Mouse (Mus musculus): ENCODE measurements around the gene Nme3.
A peak's percentile ranks its signal among the peaks of the same experiment; 100 is the strongest.

The Nme3 gene

GRCm38 (mm10) chr17:24896241-24896992 is at the start of gene Nme3:
Nme3 (plus strand) TSS chr17:24896500.
- DNase-seq (ENCODE audit: low read depth, low spot score): peak; percentile 12

DNA sequence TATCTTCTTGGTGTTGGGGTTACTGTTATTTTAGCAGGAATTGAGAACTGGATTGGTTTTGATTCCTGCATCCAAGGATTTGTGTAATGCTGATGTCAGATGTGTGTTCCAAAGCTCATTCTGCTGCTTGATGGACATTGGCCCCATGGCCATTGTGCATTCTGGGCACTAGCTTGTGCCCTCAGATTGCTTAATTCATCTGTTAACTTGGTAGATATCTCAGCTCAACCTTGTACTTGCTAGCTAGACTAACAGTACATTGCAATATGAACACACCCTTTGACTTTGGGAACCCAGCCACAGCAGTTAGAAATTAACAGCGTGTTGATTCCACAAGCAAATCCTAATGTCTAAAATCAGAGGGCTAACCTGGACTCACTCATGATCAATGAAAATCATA is 48.9 kb upstream of the Nme3 start:
- no peak for DNase-seq (ENCODE audit: low read depth, low spot score)

DNA sequence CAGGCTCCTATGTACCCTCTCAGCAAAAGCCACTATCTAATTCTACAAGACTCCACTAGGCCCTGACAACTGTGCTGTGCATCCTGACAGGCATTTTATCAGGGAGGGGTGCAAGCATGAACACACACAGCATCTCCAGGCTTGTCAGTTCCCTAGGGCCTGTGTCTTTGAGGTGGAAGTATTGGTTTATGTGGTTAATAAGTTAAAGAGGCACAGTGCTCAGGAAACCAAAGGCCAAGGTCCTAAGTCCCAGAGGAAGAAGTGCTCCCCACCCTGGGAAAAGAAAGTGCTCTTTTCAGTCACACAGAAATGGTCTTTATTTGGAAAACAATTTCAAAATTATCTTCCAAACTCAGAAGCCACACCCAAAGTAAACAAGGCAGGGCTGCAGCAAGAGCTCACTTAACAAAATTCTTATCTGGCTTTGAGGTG is 47.7 kb upstream of the Nme3 start:
- no peak for DNase-seq (ENCODE audit: low read depth, low spot score)

DNA sequence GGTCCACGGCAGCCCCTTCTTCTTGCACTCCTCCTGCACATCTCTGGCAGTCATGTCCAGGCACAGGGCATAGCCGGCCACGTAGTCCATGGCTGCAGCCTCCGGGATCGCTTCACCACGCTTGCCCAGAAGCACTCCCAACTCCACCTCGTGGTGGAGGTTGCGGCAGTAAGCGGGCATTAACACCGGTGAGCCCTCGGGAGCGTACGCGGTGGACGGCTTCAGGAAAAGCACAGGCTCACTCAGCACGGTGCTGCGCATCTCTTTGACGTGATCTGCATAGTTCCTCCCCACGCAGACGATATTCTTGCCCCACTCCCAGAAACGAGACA is 46.6 kb upstream of the Nme3 start:
- no peak for DNase-seq (ENCODE audit: low read depth, low spot score)

DNA sequence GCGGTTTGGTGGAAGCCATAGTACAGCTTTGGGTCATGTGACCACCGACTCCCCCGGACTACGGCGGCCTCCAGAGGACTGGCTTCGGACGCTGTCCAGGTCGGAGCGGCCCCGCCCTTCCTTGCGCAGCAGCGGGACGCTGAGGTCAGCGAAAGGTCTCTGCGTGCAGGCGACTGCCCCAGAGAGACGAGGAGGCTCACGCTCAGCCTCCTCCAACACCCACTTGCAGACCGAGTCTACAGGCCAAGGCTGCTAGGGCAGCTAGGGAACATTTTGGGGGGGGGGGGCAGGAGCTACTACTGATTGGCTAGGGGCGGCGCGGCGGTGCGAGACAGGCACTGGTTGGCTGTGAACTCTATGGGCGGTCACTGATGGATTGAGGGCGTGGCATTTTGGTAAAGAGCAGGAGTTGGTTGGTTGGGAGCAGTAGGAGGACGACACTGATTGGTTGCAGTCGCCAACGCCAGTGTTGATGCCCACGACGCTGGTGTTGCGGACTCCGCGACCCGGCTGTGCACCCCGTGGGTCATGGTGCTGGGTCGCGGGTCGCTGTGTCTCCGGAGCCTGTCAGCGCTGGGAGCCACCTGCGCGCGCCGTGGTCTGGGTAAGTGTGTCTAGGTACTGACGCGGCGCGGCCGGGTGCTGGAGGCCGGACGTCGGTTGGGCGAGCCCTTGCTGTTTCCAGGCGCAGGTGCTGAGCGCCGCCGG is 46.1 kb upstream of the Nme3 start, which contains the start of gene Fahd1:
Fahd1 (minus strand) TSS at position 300 of the 708 bp plus-strand sequence.
- DNase-seq (ENCODE audit: low read depth, low spot score): peak; percentile 96

DNA sequence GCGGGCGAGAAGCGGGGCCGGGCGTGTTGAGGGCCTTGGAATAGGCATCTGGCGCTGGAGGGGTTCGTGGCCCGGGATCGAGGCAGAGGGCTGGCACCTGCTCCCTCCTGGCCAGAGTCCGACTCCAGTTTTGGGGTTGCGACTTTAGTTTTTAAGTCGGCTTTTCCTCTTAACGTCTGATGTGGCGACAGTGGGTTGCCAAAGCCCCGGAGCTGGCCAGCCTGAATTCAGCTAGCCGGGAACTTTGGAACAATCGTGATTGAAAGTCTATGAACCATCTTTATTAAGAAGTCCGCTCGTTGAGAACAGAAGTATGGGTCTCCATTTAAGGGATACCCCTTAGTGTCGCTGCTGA is 45.5 kb upstream of the Nme3 start:
- no peak for DNase-seq (ENCODE audit: low read depth, low spot score)

DNA sequence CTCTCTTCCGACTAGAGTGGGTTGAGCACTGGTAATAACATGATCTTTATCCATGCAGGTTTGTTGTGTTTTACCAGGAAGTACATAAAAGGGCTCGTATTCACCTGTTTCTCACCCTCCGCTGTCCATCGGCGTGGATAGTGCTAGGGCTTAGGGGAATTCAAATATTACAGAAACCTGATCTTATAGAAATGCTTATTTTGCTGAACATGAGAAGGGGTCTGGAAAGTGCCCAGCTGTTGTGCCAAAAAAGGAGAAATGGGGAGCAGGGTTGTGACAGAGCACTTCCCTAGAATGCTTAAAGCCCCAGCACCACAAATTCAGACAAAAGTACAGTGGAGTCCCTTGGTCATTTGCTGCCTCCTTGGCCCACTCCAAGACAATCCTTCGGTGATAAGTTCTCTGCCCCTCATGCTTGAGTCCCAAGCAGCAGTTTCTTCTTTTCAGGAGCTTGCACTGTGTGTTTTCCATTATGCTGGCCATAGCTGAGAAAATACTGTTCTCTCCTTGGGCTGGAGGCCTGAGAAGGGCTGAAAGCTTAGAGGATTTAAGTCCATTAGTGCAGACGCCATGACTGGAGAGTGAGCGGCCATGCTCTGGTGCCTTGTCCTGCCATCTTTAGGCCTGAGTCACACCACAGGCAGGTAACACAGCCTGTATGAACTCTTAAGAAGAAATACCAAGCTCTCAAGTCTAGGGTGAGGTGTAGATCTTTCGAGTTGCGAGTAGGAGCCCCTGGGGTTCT is 44.7 kb upstream of the Nme3 start:
- DNase-seq (ENCODE audit: low read depth, low spot score): no peak

DNA sequence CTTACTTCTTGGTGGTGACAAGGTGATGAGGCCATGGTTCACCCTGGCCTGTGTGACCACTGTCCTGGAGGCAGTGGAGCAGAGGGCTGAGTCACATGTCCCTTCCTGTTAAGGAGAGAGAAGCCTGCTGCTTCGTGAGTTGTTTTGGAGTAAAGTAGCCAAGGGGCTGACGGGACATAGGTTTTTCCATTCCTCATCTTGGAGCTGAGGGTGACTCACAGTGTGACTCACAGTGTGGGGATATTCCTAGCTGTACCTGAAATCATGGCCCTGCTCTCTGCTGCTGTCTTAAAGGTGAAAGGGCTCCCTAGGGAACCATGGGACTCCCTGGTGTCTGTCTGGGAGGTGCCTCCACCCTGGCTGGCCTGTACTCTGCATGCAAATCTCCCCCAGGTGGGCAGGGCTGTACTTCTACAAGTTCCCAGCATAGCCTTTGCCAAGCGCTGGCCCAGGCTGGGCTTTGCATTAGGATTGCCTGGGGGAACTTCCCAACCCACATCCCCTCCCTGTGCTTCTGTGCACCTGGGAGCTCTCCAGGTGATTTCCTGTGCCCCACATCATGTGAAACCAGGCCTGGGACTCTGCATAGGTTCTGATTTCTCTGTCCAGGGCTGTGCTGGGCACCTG is 40.3 kb upstream of the Nme3 start:
- DNase-seq (ENCODE audit: low read depth, low spot score): no peak

GRCm38 (mm10) chr17:24856589-24856988 is 39.7 kb upstream of the Nme3 start:
- no peak for DNase-seq (ENCODE audit: low read depth, low spot score)

GRCm38 (mm10) chr17:24857831-24858470 is 38.3 kb upstream of the Nme3 start:
- DNase-seq (ENCODE audit: low read depth, low spot score): no peak

DNA sequence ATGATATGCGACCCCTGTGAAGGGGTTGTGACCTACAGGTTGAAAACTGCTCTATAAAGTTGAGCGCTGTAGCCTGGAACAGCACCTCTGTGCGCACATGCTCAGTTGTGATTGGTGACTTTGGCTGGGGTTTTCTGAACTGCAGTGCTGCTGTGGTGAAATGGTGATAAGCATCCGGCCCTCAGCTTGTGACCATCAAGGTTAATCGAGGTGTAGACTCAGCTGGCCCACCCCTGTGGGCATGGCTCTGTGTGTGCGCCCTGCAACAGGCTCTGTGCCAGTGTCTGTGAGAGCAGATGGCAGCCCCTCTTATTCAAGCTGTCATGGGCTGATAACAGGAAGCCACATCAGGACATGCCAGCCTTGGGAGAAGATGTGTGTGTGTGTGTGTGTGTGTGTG is 37.3 kb upstream of the Nme3 start:
- DNase-seq (ENCODE audit: low read depth, low spot score): no peak

GRCm38 (mm10) chr17:24860076-24860475 is 36.2 kb upstream of the Nme3 start:
- DNase-seq (ENCODE audit: low read depth, low spot score): no peak

DNA sequence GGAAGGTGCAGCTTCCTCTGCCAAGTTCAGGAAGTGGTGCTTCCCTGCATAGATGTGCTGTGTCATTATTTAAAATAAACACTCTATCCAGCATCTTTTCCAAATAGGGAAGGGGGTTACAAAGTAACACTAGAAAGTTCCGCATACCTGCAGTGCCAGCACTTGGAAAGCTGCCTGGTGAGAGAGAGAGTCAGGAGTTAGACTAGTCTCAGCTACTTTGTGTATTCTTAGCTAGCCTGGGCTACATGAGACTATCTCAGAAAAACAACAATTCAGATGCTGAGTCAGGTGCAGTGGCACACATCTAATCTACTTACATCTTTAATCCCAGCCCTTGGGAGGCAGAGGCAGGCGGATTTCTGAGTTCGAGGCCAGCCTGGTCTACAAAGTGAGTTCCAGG is 34.5 kb upstream of the Nme3 start:
- no peak for DNase-seq (ENCODE audit: low read depth, low spot score)

DNA sequence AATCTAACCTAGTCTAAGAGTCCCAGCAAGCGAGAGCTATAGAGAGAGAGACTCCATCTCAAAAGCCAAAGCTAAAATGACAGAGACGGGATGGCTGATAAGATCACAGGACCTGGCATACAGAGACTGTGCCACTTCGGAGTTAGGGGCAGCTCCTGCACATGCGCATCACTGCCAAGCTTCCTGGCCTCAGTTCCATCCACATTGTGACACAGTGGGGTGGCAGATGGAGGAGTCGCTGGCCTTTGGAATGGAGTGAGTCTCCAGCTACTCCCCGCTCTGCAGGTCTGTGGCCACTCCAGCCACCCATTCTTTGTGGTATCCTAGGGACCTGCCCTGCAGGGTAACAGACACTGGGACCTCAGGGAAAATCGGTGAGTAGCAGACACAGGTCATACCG is 30.5 kb upstream of the Nme3 start, which contains the start of gene Igfals:
Igfals (plus strand) TSS at position 222 of the 400 bp plus-strand sequence.
- no peak for DNase-seq (ENCODE audit: low read depth, low spot score)

- DNase-seq (ENCODE audit: low read depth, low spot score): no peak
Observed at GRCm38 (mm10) chr17:24867914-24868313, 28.4 kb upstream of the Nme3 start.

- DNase-seq (ENCODE audit: low read depth, low spot score): no peak
Observed at GRCm38 (mm10) chr17:24873695-24874404, 22.4 kb upstream of the Nme3 start.

DNA sequence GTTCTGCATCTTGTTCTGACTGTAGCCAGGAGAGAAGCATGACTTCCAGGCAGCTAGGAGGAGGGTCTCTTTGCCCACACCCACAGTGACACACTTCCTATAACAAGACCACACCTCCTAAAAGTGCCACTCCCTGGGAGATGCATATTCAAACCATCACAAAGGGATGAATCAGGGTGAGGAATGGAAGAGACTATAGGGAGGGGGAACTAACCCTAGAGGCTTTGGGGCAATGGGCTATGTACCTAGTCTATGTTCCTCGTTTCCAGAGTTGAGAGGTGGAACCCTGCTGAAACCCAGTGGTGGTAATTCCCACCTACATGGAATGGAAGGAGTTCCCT is 21.9 kb upstream of the Nme3 start:
- DNase-seq (ENCODE audit: low read depth, low spot score): no peak

DNA sequence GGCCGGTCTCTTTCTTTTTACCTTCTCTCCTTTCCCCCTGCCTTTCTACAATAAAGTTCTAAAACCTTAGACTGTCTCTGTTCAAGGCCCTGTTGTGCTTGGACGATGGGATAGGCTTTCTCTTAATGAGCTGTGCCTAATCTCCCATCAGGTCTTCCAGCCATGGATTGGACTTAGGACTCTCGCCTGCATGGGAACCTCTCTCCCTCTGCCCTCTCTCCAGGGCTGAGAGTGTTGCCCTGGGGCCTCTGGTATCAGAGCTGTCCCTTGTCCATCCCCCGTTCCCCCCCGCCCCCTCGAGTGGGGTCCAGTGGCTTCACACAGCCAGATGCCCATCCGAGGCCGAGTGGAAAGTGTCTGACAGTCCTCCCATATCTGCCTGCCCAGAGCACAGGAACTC is 21.3 kb upstream of the Nme3 start:
- no peak for DNase-seq (ENCODE audit: low read depth, low spot score)

- DNase-seq (ENCODE audit: low read depth, low spot score): no peak
Observed at GRCm38 (mm10) chr17:24877336-24878116, 18.8 kb upstream of the Nme3 start.

- no peak for DNase-seq (ENCODE audit: low read depth, low spot score)
Observed at GRCm38 (mm10) chr17:24878117-24878397, 18.2 kb upstream of the Nme3 start.

DNA sequence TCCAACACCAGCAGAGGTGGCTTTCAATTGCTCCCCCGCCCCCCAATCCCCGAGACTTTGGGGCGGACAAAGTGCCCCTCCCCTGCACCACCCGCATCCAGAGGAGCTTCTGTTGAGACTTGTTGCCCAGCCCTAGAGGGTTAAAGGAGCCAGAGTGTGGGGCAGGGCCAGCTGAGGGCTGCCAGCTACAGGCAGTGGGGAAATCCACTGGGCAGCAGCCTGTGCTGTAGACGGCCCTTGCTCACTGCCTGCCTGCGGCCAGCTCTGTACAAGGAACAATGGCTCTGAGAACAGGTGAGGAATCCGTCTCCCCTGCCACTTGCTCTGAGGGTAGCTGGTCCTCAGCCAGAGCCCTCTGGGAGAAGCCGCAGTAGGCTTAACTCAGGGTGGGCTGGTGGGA is 17.8 kb upstream of the Nme3 start:
- no peak for DNase-seq (ENCODE audit: low read depth, low spot score)
